Mouse (Mus musculus) regulatory T cell (primary cell): ENCODE results near the gene Crebbp.

Experiments used
- in situ Hi-C: fragments of 300-600 bp; cut with MboI, MseI; formaldehyde crosslinking; loops from one replicate; pipeline ENCODE4 v1.15.1; 2025; ENCODE audit warnings: high pct_unique_total_duplicates

Gene Crebbp

GRCm38 (mm10) chr16:4213799-4214551 lies at the start of gene Crebbp:
TSS of gene Crebbp (minus strand) at chr16:4213997.
- in situ Hi-C loops = no loop called here

DNA sequence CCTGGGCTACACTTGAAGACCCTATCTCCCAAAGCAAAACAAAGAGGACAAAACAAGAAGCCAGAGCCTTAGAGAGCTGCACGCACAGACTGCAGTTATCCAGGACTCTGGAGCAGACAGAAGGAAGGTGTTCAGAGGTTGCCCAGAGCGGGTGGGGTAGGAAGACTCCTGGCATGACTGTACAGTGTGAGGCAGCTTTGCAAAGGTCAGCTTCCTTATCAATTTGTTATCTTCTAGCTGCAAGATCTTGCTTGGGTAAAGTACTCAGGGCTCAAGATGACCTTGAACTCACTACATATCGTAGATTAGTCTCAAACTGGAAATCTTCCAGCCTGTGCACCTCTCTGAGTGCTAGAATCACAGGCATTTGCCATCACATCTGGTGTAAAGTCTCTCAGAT lies 49.7 kb upstream of the Crebbp start:
- in situ Hi-C loops = no loop called here

DNA sequence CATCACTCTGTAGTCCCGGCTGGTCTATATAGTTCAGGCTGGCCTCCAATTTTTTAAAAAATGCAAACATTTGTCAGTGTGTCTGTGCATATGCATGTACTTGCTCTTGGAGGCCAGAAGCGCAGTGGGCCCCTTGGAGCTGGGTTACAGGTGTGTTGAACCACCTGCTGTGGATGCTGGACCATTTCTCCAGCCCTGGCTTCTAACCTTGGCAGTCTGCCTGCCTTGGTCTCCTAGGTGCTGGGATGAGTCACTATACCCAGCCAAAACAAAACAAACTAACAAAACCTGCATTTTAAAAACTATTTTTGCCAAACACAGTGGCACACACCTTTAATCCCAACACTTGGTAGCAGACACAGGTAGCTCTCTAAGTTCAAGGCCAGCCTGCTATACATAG lies 43.7 kb upstream of the Crebbp start:
- in situ Hi-C loops = no loop called here

GRCm38 (mm10) chr16:4248791-4249190 lies 35.0 kb upstream of the Crebbp start:
- in situ Hi-C loops = loop anchor here (5.0 kb wide), 1 partner anchor 86 kb away; no protein-coding TSS in a partner anchor

GRCm38 (mm10) chr16:4245241-4245640 lies 31.4 kb upstream of the Crebbp start:
- in situ Hi-C loops = loop anchor here (5.0 kb wide), 1 partner anchor 83 kb away; no protein-coding TSS in a partner anchor

GRCm38 (mm10) chr16:4236131-4236530 lies 22.3 kb upstream of the Crebbp start:
- in situ Hi-C loops = no loop called here

- in situ Hi-C loops = no loop called here
Observed at GRCm38 (mm10) chr16:4235587-4235986, 21.8 kb upstream of the Crebbp start.

DNA sequence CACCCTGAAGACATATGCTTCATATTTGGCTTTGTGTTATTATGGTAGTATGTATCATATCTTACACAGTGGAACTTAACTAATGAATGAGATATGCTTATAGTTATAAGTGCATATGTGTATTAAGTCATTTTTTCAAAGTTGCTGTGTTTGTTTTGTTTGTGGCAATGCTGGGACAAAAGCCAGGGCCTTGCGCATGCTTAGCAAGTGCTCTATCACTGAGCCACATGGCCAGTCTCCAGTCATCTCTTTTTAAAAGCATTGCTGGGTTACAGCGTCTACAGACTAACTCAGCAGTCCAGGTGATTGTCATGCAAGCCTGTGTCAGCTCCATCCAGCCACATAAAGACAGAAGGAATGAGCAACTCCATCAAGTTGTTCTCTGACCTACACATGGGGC lies 12.0 kb upstream of the Crebbp start:
- in situ Hi-C loops = no loop called here

GRCm38 (mm10) chr16:4214631-4215240 lies 939 bp upstream of the Crebbp start:
- in situ Hi-C loops = no loop called here

DNA sequence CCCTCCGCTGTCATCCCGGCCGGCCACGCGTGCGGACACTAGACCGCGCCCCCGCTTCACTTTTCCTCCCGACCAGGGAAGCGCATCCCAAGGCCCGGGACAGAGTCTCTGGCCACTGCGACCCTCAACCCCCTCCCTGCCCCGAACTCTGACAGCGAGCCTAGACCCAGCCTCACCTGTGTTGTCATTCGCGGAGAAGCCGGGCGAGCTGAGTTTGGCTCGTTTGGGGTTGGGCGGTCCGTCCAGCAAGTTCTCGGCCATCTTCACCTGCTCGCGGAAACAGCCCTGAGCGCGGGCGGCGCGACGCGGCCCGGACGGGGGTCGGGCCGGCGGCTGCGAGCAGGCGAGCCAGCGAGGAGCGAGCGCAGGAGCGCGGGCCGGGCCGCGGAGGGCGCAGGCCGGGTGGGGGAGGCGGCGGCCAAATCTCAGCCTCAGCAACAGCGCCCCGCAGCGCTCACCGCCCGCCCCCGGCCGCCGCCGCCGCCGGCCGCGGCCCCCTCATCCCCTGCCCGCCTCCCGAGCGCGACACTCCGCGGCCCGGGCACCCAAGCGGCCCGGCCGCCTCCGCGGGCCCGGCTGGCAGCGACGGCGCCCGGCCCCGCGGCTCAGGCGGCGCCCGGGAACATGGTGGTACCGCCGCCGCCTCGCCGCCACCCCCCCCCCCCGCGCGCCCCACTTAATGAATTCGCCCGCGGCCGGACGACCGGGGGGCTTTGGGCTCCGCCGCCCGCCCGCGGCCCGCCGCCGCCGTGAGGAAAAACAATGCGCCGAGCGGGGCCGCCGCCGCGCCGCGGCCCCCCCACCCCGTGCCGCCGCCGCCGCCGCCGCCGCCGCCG lies 616 bp downstream of the Crebbp start:
- in situ Hi-C loops = no loop called here

DNA sequence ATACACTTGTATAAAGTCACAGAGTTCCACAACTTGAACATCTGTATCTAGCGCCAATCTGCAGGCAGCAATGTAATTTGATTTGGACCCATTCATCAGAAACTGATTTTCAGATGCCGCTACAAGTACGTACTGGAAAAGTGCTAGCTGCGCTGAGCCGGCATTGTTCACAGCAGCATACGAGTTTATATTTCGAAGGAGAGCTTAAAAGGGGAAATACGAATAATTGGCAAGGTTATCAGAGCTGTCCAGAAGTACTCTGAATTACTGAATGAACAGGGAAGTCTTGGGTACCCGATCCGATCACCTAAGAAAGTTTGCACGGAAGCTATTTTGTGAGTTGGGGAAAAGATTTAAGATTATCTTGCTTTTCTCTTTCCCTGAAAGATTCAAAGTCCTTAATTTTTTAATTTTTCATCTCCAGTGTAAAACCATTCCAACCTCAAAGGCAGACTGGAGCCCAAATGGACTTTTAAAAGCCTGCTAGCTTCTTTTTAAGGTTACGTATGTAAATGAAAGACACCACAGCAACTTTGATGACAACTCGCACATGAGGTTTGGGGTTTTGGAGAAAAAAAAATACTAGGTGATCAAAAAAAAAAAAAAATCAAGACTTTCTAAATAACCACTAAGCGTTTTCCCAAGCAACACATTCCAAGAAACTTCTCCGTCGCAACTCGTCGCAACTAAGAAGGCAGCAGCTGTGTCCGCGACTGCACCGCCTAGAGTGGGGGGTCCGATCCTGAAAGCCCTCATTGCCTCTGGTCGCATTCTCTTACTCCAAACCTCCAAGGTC lies 1.4 kb downstream of the Crebbp start:
- in situ Hi-C loops = no loop called here

DNA sequence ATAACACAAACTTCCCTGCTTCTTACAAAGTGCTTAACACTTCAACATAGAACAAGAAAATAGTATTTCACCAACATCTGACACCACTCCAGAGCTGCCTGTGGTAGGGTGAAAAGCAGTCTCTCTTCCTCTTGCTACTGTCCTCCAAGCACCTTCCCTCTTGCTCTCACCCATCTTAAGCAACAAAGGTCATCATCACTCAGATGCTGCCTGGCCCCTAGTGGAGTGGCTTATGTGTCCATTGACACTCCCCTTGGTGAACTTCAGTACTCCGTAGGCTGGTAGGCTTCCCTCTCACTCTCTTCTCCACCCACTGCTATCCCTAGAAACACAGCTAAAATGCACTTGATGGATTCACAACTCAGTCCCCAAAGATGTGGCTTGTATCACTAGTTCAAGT lies 3.5 kb downstream of the Crebbp start:
- in situ Hi-C loops = no loop called here

DNA sequence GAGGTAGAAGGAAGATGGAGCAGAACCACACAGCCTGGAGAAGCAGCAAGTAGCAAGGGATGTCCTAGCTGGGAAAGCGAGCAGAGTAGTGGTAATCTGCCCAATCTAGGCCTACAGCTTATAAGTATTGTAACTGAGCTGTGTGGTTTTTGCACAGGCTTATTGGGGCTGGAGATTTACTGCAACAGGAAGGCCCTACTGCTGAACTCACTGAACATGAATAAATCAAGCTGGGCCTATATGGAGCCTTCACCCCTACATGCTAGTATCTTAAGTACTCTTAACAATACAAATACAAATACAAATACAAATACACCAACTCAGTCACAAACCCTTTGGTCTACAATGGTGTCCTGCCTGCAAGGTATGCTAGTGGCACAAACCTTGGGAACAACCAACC lies 10.2 kb downstream of the Crebbp start:
- in situ Hi-C loops = no loop called here

DNA sequence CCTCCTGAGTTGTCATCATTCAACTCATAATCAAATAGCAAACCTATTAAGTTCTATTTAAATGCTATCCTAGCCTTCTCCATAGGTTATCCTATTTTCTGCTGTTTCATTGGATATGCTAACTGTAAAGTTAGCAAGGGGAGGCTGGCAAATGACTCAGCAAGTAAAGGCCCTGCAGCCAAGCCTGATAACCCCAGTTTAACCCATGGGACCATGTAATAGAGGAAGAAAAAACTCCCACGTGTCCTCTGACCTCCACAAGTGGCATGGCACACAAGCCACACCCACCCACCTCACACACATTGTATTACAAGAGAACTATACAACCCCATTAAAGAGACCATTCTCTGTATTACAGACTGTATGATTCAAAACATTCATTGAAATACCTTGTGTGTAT lies 13.8 kb downstream of the Crebbp start:
- in situ Hi-C loops = no loop called here

- in situ Hi-C loops = no loop called here
Observed at GRCm38 (mm10) chr16:4199566-4199965, 14.2 kb downstream of the Crebbp start.

- in situ Hi-C loops = no loop called here
Observed at GRCm38 (mm10) chr16:4198004-4198403, 15.8 kb downstream of the Crebbp start.

DNA sequence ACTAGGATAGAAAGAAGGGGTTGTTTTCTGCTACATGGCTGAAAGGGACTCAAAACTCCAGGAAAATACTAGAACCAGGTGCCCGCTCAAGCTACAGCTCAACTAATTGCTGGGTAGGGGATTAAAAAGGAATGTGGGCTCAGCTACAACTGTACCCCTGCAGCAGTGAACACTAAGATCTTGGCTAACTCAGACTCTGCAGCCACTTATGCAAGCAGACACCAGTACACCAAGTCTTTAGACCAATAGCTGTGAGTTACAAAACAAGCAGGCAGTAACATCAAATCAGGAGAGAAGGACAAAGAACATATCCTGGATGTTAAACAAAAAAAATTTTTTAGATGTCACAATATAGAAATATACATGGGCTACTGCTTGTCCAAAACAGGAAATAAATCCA lies 23.6 kb downstream of the Crebbp start:
- in situ Hi-C loops = no loop called here

DNA sequence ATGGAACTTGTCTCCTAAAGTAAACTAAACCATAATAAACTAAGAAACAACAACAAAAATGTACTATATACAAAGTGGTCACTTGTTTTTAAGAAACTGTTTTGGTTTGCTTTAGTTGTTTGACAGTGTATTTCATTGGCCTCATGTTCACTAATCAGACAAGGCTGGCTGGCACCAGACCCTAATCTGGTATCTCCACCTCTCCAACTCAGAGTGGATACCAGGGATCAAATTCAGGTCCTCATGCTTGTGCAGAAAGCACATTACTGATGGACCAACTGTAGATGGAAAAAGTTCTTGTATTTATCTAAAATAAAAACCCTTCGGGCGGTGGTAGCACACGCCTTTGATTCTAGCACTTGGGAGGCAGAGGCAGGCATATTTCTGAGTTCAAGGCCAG lies 38.7 kb downstream of the Crebbp start:
- in situ Hi-C loops = no loop called here

DNA sequence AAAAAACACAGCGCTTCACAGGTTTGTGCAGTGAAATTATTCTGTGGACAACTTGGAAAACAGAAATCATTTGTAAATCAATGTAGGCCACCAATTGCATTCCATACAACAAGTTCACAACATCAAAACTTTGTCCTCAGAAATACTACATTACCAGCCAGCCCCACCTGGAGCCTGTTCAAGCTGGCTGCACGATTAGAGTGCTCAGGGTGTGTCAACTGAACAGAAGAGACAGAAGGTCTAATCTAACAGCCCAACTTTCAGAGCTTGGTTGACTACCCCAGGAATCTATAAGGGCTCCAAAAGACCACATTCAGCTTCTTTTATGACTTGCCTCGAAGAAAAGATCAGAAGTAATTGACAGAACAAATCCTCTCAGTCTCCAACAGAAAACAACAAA lies 44.3 kb downstream of the Crebbp start:
- in situ Hi-C loops = no loop called here

DNA sequence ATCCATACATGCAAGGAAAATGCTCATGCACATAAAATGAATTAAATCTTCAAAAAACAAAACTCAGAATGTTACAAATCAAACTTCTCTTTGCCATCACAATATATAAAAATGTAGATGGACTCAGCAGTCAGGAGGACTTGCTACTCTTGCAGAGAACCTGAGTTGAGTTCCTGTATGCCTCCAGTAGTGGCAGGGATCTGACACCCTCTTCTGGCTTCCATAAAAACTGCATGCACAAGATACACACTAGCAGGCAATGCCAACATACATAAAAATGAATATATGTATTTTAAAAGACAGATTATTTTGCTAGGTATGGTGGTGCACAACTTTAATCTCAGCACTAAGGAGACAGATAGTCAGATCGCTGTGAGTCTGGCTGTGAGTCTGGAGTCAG lies 45.3 kb downstream of the Crebbp start:
- in situ Hi-C loops = no loop called here

- in situ Hi-C loops = loop anchor here (5.0 kb wide), 1 partner anchor 86 kb away; no protein-coding TSS in a partner anchor
Observed at GRCm38 (mm10) chr16:4160898-4161247, 52.9 kb downstream of the Crebbp start.
